12 mouse cellular contexts compared by ENCODE assay signal in genomic region chr13:96660095-96660860, GRCm38 (mm10). TPM values are rescaled to one million over a fixed set of nuclear protein-coding genes. Genes with fewer than 3 reads are reported as not detected.
DNase-seq lines count a peak whose midpoint lies in the region; ATAC-seq lines count a peak whose summit lies in the region.
"Had no signal": no experiment of that assay in that cellular context is flagged by ENCODE, and none has a peak within 500 bp of the region (broad histone marks: within the 10 kb centered on the region; RNA-seq: fewer than 3 reads in every experiment).

No protein-coding gene starts in this region.

- intact Hi-C loops in heart, postnatal 10 days (cut with DNase I): no loop called here
- intact Hi-C loops in heart, postnatal 25 days (cut with DNase I): no loop called here

- no peak overlapping the region for H3K4me3 ChIP-seq in embryonic facial prominence, embryonic 14.5 days (ENCODE audit: low read depth, low read length)
- no peak overlapping the region for H3K4me3 ChIP-seq in hindbrain, embryonic 15.5 days
- H3K4me3 ChIP-seq: gastrocnemius, adult 2 months; liver, embryonic 12.5 days had no signal

- H3K36me3 ChIP-seq in embryonic facial prominence, embryonic 14.5 days (ENCODE audit: control insufficient read depth, insufficient read depth, low read length): peaks cover 97% of the 10 kb centered on the region
- H3K36me3 ChIP-seq in hindbrain, embryonic 15.5 days: peaks cover 93% of the 10 kb centered on the region

- WGBS in embryonic facial prominence, embryonic 14.5 days: 80% methylated on average over 10 of the region's 10 CpGs
- WGBS in hindbrain, embryonic 15.5 days: 38% methylated on average over 10 of the region's 10 CpGs

- H3K4me2 ChIP-seq in embryonic facial prominence, embryonic 14.5 days (ENCODE audit: low read depth, low read length): no peak overlapping the region
- H3K4me2 ChIP-seq in hindbrain, embryonic 15.5 days: no peak overlapping the region
- H3K4me2 ChIP-seq: liver, embryonic 12.5 days had no signal

- H3K27me3 ChIP-seq in embryonic facial prominence, embryonic 14.5 days (replicated peaks; ENCODE audit: control insufficient read depth, insufficient read depth, low read length): no peaks in the 10 kb centered on the region
- H3K27me3 ChIP-seq in hindbrain, embryonic 15.5 days: no peaks in the 10 kb centered on the region
- H3K27me3 ChIP-seq: CH12.LX; liver, embryonic 12.5 days had no signal

- peak; percentile 72; the same call in 1 of the 2 replicates for ATAC-seq in embryonic facial prominence, embryonic 14.5 days (ENCODE audit: low read depth)
- ATAC-seq in hindbrain, embryonic 15.5 days (ENCODE audit: low FRiP score, low read depth): peak; percentile 75
- ATAC-seq: liver, embryonic 12.5 days had no signal

- H3K9me3 ChIP-seq in embryonic facial prominence, embryonic 14.5 days (ENCODE audit: control insufficient read depth, low read length): no peaks in the 10 kb centered on the region
- H3K9me3 ChIP-seq in hindbrain, embryonic 15.5 days: no peaks in the 10 kb centered on the region
- H3K9me3 ChIP-seq: liver, embryonic 12.5 days had no signal

- H3K27ac ChIP-seq in embryonic facial prominence, embryonic 14.5 days (replicated peaks; ENCODE audit: low read depth, low read length): no peak overlapping the region
- no peak overlapping the region for H3K27ac ChIP-seq in hindbrain, embryonic 15.5 days (replicated peaks)
- H3K27ac ChIP-seq: gastrocnemius, adult 2 months; liver, embryonic 12.5 days had no signal

- no peak overlapping the region for H3K9ac ChIP-seq in embryonic facial prominence, embryonic 14.5 days (ENCODE audit: low read depth, low read length)
- H3K9ac ChIP-seq in hindbrain, embryonic 15.5 days: no peak overlapping the region
- H3K9ac ChIP-seq: liver, embryonic 12.5 days had no signal

- no peaks in the 10 kb centered on the region for H3K4me1 ChIP-seq in embryonic facial prominence, embryonic 14.5 days (ENCODE audit: control insufficient read depth, insufficient read depth, low read length)
- H3K4me1 ChIP-seq in hindbrain, embryonic 15.5 days (replicated peaks): peaks cover 8% of the 10 kb centered on the region; the same call in 1 of the 2 replicates
- H3K4me1 ChIP-seq: liver, embryonic 12.5 days had no signal

- DNase-seq in heart, postnatal 10 days: peak; percentile 39 to 46
- DNase-seq in heart, postnatal 25 days (ENCODE audit: low spot score): no peak
- peak; percentile 3 for DNase-seq in A20 (ENCODE audit: low read depth, low spot score)
- DNase-seq in embryonic facial prominence, embryonic 14.5 days (ENCODE audit: low spot score): peak; percentile 45
- DNase-seq in thymus, postnatal 10 days (ENCODE audit: low spot score in 2 of 2): no peak
- no peak for DNase-seq in natural killer cell, adult 2 months (ENCODE audit: low spot score in 2 of 2)
- no peak for DNase-seq in adrenal gland, postnatal 10 days
- DNase-seq: adrenal gland, postnatal 14 days; gastrocnemius, adult 2 months had no signal

RNA-seq across cellular contexts. Expression of gene Hmgcr, which starts 10.5 kb away (rescaled TPM):
- total RNA-seq in heart, postnatal 10 days (2021): 10 to 100 TPM; 16.8 to 22.6 TPM
- 10 to 100 TPM in 1 of 2 experiments, 1 to 10 TPM in 1; 9.0 to 12.2 TPM for total RNA-seq in heart, postnatal 25 days (2021)
- polyA plus RNA-seq in embryonic facial prominence, embryonic 14.5 days (2014; fragmentation: Nextera tagmentation; extraction: Ambion mirVana): 63.0 and 79.7 TPM in 2 replicates
- polyA plus RNA-seq in hindbrain, embryonic 15.5 days (2015; fragmentation: Nextera tagmentation; extraction: Ambion mirVana): 170 TPM in 2 replicates
- total RNA-seq in adrenal gland, postnatal 10 days (2021): 10 to 100 TPM; 39.4 to 58.5 TPM

Comparison
In these comparisons a context has a peak if more than half of its experiments do, and no peak if none do; other contexts are left out.
1. DNase-seq: peak in heart, postnatal 10 days (2 of 2), A20 (single experiment) and embryonic facial prominence, embryonic 14.5 days (single experiment); none in heart, postnatal 25 days (single experiment), thymus, postnatal 10 days (0 of 2), natural killer cell, adult 2 months (0 of 2) and adrenal gland, postnatal 10 days (single experiment).